Mouse (Mus musculus) brain, embryonic 18.5 days (tissue): ENCODE measurements around the gene Inhbe.
"Not testable (repeated sequence)": the region's sequence is repeated elsewhere in the genome, so short reads cannot be mapped to it uniquely, and the experiment has no call there.

ENCODE experiments used
- DNase-seq: peaks from one replicate; pipeline ENCODE4 v3.0.0-alpha.2; 2012; ENCODE audit warnings: low read depth, low spot score

Inhbe gene

GRCm38 (mm10) chr10:127323131-127323855 is 30.9 kb downstream of the Inhbe start:
- no peak for DNase-seq

DNA sequence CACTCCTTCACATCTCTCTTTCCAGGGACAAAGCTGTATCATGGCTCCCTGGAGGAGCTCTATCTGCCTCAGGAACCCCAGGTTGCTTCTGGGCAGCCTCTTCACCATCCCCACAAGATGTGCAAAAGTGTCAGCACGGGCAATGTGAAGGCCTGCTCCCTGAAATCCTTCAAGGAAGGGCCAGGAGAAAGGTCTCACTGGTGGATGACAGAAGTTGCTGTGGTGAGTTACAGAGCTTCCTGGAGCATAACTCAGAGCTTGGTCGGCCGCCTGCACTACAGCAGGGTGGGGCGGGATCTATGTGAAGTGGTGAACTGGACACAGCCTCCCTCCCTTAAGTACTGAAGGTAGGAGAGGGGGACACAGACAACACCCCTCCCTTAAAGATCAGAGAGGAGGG is 31.5 kb downstream of the Inhbe start:
- no peak for DNase-seq

- no peak for DNase-seq
Observed at GRCm38 (mm10) chr10:127322178-127322577, 32.0 kb downstream of the Inhbe start.

DNA sequence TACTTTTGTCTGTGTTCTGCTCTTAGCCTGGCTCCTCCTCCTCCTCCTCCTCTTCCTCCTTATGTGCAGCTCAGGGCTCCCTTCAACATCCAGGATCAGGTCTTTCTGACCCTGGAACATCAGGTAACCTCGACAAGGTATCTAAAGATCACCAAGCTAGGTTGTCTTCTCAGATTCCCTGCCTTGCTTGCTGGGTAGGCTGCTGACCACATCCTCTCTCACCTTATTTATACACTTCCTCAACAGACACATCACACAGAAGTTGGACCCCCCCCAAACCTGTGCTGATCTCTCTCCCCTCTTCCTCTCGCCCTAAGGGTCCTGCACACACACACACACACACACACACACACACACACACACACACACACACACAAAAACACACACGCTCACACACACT is 32.6 kb downstream of the Inhbe start, which contains the start of gene Arhgap9:
Gene Arhgap9, plus strand, starts transcription at position 344 of the 400 bp plus-strand sequence.
- DNase-seq, result no peak

DNA sequence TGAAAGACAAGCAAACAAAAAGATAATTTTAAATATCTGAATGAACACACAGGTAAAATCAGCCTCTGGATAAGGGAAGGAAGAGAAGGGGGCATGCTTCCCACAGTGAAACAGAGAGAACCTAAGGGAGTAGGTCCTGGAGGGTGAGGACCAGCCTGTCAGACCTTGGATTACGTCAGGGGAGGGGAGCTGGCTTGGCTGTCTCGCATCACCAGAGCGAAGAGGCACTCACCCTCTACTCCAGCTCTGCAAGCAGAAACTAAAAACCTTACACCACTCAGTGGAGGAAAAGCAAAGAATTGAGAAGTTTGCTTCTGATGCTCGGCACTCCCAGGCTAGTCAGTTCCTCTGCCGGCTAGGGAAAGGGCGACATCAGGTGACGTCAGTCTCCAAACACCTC is 34.2 kb downstream of the Inhbe start:
- no peak for DNase-seq

DNA sequence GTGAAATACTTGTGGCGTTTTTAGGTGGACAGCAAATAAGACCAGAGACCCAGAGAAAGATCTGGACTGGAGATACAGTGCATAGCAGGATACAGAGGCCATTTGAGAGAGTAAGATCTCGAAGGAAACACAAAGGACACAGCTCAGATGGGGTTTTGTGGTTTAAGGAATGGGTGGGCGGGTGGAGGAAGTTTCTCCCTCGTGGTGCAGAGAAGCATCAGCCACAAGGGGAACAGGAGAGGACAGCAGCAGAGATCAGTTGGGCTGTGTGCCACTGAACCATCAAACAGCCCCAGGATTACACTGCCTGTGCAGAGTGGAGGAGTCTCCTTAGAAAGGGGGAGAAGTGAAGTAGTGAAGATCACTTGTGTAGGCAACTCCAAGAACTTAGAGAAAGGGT is 36.2 kb downstream of the Inhbe start:
- no peak for DNase-seq

GRCm38 (mm10) chr10:127317277-127317676 is 36.9 kb downstream of the Inhbe start:
- DNase-seq, result no peak

GRCm38 (mm10) chr10:127314950-127315349 is 39.3 kb downstream of the Inhbe start:
- not testable (repeated sequence) for DNase-seq

- not testable (repeated sequence) for DNase-seq
Observed at GRCm38 (mm10) chr10:127313516-127313915, 40.7 kb downstream of the Inhbe start.

- no peak for DNase-seq
Observed at GRCm38 (mm10) chr10:127312858-127313257, 41.4 kb downstream of the Inhbe start.

GRCm38 (mm10) chr10:127312356-127312676 is 41.9 kb downstream of the Inhbe start:
- DNase-seq, result peak; percentile 40

- peak; percentile 92 for DNase-seq
Observed at GRCm38 (mm10) chr10:127311476-127312355, 42.5 kb downstream of the Inhbe start, which contains the start of gene Mars. Mars (minus strand) TSS chr10:127311786.

DNA sequence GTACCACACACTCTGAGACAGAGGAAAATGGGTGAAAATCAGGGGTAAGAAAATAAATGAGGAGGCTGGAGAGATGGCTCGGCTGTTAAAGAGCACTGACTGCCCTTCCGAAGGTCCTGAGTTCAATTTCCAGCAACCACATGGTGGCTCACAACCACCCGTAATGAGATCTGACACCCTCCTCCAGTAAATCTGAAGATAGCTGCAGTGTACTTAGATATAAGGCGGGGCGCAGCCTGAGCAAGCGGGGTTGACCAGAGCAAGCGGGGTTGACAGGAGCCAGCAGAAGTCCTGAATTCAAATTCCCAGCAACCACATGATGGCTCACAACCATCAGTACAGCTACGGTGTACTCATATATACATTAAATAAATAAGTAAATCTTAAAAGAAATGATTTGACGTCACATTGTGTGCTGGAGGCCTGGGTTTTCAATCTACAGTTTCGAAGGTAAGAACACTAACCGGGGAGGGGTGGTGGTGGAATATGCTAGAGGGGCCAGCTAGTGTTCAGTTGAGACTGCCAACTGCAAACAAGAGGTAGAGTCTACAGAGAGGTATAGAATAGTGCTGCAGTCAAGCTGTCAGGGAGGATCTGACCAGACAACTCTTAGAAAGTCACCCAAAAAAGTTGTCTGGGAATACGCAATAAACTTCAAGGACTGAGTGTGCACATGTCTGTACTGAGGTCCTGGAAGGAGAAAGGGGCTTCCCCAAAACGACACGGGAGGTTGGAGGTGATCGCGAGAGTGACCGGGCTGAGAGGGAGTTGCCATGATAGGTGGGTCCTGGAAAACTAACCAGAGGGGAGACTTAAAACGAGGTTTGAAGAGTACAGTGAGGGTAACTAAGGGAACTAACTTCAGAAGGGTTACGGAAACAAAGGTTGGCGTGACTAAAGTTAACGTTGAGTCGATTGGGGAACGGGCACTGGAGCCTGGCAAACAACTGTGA is 43.4 kb downstream of the Inhbe start:
- DNase-seq, result no peak

DNA sequence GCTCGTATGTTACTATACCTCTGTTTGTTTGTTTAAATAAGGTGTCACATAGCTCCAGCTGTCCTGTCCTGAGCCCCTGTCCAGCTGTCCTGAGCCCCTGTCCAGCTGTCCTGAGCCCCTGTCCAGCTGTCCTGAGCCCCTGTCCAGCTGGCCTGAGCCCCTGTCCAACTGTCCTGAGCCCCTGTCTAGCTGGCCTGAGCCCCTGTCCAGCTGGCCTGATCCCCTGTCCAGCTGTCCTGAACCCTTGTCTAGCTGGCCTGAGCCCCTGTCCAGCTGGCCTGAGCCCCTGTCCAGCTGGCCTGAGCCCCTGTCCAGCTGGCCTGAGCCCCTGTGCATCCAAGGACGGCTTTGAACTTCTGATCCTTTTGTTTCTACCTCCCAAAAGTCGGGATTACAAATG is 45.0 kb downstream of the Inhbe start:
- not testable (repeated sequence) for DNase-seq

GRCm38 (mm10) chr10:127303136-127303535 is 51.1 kb downstream of the Inhbe start:
- DNase-seq, result no peak

DNA sequence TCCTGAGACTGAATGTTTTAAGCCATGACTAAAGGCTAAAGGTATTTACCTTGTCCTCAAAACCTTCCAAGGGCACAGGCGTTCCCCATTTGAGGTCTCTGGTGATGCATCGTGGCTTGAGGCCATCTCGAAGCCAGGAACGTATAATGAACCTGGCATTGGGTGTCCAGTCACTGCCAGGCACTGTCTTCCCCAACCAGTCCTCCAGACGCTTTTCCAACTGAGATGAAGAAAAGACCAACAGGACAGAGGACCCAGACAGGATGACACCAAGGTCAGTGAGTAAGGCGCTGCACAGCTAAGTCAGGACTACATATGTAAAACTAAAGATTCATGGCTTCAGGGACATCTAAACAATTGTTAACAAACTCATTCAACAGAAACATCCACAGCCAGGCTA is 53.9 kb downstream of the Inhbe start:
- no peak for DNase-seq
